Mouse (Mus musculus) layer of hippocampus, adult 9-11 months (tissue): Measurements from ENCODE around the gene Bcas3.

Experiments used
- DNase-seq: peaks from one replicate; pipeline ENCODE4 v3.0.0; 2022

The Bcas3 gene

DNA sequence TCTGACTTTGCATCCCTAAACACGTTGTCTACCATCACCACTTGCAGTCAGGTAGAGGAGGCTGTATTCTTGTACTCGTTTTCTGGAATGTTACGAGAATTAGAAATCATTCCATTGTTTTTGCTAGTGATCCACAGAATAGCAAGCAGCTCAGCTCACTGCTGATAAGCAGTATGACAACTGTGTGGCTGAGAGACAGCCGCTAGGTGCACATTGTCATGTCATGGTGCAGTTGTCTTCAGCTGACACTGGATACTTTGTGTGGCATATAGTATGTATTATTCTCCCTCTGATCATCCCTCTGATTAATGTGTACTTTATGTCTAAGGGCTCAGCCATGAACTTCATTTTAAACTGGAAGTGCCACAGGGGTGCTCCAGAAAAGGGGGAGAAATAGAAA is 190.3 kb downstream of the Bcas3 start:
- no peak for DNase-seq

GRCm38 (mm10) chr11:85545602-85546001 is 192.6 kb downstream of the Bcas3 start:
- no peak for DNase-seq

GRCm38 (mm10) chr11:85547966-85548365 is 195.0 kb downstream of the Bcas3 start:
- no peak for DNase-seq

DNA sequence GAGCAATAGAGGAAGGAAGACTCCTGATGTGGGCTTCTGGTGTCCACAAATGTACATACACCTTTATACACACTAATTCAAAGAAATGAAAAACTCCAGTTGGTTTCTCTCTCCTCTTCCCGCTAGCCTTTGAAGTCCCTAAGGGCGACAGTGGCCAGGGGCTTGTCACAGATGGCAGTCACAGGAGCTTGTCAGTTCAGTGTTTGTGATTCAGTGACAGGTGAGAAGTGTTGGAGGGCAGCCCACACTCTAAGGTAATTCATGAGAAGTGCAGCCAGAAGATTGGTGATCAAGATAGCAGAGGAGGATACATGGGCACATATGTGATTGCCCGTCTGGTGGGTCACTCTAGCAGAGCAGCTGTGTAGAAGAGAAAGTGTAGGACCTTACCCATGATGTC is 196.7 kb downstream of the Bcas3 start:
- no peak for DNase-seq

DNA sequence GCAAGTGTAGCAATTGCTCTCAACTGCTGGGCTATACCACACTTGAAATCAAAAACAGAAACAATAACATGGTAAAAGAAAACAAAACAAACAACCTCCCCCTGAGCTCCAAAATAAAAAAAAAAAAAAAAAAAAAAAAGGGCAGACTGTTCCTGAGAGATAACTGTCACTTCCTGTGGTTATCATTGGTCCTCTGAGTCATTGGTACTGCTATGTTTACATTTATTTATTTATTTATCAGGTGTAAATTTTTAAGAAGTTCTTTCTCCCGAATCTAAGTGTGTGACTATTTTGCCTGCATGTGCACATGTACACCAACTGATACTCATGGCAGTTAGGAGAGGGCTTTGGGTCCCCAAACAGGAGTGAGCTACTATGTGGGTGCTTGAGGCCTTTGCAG is 202.1 kb downstream of the Bcas3 start:
- DNase-seq, result no peak

- DNase-seq, result no peak
These were observed 202.8 kb downstream of the Bcas3 start for GRCm38 (mm10) chr11:85555721-85556120.

- no peak for DNase-seq
These were observed 212.1 kb downstream of the Bcas3 start for GRCm38 (mm10) chr11:85565068-85565467.

DNA sequence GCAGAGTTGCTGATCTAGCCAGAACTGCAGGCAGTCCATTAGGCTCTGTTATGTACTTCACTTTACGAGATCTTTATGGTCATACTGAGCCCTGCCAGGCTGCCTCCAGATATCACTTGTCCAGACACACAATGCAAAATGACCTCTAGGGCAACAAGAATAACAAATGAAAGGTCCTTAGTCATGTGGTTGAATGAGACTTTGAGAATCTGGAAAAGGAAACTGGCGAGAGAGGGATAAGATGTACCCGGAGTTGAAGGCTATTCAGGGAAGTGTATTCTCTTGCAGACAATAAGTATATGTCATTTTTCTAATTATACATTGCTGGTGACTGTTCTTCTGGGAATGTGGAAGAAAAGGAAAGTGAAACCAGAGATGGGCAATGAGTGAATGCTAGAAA is 218.1 kb downstream of the Bcas3 start:
- DNase-seq, result no peak

- no peak for DNase-seq
These were observed 219.0 kb downstream of the Bcas3 start for GRCm38 (mm10) chr11:85571936-85572335.

DNA sequence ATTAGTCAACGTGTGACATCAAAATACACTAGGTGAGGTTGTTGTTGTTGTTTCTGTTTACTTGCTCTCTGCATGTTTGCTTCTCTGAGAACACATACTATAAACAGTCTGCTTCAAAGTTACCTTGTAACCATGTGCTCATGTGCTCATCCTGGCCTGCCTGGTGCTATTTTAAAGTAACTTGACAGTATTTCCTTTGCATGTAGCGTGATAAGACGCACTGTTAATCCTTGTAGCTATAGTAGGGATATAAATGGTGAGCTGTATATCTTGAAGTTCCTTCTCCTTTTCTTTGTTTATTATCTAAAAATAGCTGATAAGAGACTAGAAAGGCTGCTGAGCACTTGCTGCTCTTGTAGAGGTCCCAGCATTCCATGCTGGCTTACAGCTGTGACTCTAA is 219.6 kb downstream of the Bcas3 start:
- DNase-seq, result no peak

DNA sequence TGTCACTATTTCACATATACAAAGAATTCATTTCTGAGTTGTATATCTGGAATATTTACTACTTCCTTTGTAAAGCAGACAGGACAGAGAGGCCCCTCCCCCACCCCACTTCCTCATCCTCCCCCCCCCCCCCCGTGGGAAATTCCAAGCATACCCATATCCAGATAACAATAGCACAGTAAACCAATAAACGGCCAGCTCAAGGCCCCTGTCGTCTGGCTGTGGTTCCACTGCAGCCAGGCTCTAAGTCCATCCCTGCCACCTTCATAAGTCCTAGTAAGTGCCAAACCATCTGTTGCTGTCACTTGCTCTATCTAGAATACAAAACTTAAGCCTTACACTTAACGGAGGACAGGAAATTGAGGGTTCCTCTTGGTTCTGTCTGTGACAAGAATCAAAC is 221.5 kb downstream of the Bcas3 start:
- no peak for DNase-seq

- no peak for DNase-seq
These were observed 225.1 kb downstream of the Bcas3 start for GRCm38 (mm10) chr11:85577816-85578645.

GRCm38 (mm10) chr11:85584086-85584485 is 231.1 kb downstream of the Bcas3 start:
- DNase-seq, result no peak

- DNase-seq, result peak; percentile 37
These were observed 240.7 kb downstream of the Bcas3 start for GRCm38 (mm10) chr11:85593636-85594035.

DNA sequence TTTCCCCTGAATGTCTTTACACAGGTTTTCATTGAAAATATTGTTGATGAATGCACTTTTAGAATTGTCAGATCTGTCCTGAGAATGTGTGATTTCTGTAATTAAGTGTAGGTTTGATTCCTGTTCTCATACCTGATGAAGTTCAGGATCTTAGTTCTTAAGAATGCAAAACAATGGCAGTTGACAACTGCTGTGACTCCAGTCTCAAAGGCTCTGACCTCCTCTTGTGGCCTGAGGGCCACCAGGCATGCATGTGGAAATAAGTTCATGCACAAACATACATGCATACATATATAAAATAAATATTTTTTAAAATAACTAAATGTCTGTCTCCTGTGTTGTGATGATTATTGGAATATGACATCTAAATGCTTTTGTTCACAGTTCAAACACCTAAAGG is 246.3 kb downstream of the Bcas3 start:
- no peak for DNase-seq

- no peak for DNase-seq
These were observed 250.8 kb downstream of the Bcas3 start for GRCm38 (mm10) chr11:85603546-85604322.

DNA sequence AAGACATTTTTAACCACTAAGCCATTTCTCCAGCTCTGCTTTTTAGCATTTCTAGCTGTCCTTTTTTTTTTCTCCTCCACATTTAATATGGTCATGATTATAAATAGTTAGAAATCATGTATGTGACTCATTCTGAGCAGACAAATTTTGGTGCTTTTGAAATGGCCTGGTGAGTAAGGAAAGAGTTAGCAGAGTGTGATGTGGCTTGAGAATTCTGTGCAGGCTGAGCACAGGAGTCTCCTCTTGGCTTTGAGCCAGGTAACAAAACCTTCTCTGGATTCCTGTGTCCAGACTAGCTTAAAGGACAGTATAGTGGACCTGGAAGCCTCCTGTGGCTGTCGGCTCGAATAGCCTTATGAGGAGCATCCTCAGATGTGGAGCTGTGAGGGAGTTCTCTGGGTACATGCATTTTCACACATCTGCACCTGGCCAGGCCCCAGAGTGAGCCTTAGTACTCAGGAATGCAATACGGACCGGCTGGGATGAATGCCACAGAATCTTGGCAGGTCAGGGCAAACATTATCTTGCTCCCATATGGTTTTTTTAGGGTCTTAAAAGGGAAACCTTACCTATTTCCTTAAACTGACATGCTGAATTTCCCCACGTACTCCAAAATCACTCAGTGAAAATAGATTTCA is 256.5 kb downstream of the Bcas3 start:
- DNase-seq, result no peak

GRCm38 (mm10) chr11:85613035-85613434 is 260.1 kb downstream of the Bcas3 start:
- DNase-seq, result no peak

- DNase-seq, result no peak
These were observed 260.6 kb downstream of the Bcas3 start for GRCm38 (mm10) chr11:85613586-85613985.

DNA sequence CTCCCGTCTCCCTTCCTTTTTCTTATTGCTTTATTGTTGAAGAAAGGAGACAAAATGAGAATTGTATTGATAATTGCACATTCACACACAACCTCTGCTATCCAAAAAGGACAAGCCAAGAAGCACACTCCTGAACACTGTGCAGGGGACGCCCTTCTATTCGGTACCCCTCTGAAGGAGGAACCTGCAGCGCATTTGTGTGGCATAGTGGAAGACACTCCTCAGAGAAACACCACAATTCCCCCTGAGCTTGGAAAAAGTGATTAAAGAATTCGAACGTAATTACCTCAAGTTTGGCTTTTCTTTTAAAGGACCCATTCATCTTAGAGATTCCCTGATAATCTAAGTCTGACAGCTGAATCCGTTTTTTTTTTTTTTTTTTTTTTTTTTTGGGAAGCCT is 261.5 kb downstream of the Bcas3 start:
- DNase-seq, result no peak

DNA sequence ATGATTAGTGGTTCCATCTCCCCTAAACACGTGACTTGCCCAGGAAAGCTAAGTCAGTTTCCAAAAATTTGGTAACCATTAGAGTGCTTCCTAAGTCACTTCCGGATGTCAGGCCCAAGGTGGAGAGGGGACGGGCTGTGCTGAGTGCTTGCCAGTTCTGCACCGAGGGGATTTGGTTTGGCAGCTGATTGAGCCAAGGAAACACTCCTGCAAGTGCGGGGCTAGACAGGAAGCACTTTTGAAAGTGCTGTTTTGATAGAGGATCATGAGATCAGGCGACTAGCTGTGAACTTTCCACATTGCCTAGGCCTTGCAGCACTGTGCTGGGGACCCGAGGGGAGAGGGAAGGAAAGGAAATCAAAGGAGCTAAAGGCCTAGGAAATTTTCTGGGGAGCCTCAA is 262.5 kb downstream of the Bcas3 start:
- DNase-seq, result no peak

GRCm38 (mm10) chr11:85621486-85621885 is 268.5 kb downstream of the Bcas3 start:
- no peak for DNase-seq

GRCm38 (mm10) chr11:85621994-85622393 is 269.0 kb downstream of the Bcas3 start:
- no peak for DNase-seq

DNA sequence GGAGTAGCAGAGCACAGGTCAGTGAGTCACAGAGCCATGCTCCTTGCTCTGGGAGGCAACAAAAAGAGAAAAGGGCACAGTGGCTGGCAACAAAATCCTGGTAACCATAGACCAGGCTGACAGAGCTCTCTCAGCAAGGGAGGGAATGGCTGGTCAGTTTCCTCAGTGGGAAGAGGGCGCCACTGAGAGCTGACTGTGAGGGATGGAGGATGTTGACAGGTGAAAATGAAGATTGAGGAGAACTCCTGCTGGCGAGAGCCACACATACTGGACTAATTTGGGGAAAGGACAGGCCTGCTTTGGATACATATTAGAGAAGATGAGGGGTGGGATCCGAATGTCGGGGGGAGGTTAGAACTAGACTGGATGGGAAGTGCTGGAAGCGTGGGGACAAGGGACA is 272.2 kb downstream of the Bcas3 start:
- no peak for DNase-seq
